In the genomic region with DNA sequence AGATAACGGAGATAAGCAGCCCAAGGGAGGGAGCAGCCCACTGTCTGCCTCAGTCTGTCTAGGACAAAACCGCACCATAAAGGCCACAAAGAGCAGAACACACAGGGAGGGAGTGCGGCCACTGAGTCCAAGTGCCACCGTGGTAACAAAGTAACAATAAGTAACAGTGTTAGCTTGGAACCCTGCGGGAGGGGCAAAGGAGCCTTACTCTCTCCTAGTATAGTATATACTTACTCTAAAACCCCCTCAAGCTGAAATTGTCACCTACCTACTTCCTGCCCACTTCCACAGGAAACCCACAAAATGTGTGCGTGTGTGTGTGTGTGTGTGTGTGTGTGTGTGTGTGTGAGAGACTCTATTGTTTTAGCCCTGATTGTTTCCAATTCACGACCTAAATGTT, we compare ENCODE assay signal across 19 mouse cellular contexts.
A peak's percentile ranks its signal among the peaks of the same experiment; 100 is the strongest.
DNase-seq lines count a peak whose midpoint lies in the region; ATAC-seq lines count a peak whose summit lies in the region.
"Had no signal": no experiment of that assay in that cellular context is flagged by ENCODE, and none has a peak within 500 bp of the region (broad histone marks: within the 10 kb centered on the region; RNA-seq: fewer than 3 reads in every experiment).

No protein-coding gene starts in this region.

- no peaks in the 10 kb centered on the region; the same call in 1 of the 2 replicates for H3K9me3 ChIP-seq in hindbrain, embryonic 11.5 days (ENCODE audit: control insufficient read depth, low read length)
- H3K9me3 ChIP-seq: embryonic facial prominence, embryonic 13.5 days; limb, embryonic 13.5 days had no signal

- ATAC-seq in hematopoietic stem cell, adult 5-6 weeks (replicated peaks in 1 of 2; ENCODE audit: insufficient read depth in 1 of 2, low FRiP score in 2 of 2, low TSS enrichment in 1 of 2, low read depth in 1 of 2, poor library complexity in 2 of 2, severe bottlenecking in 2 of 2): peak; percentile 77 to 90
- peak; percentile 61 for ATAC-seq in neutrophil, adult 5-6 weeks (ENCODE audit: extremely low read depth, insufficient number of reproducible peaks, low FRiP score, poor library complexity, severe bottlenecking)
- no peak for ATAC-seq in hindbrain, embryonic 11.5 days (ENCODE audit: low FRiP score)
- ATAC-seq: liver, postnatal 0 days had no signal

- peak; percentile 61 for DNase-seq in testis, postnatal 14 days (ENCODE audit: low spot score)
- no peak for DNase-seq in testis, postnatal 10 days (ENCODE audit: low spot score)
- peak; percentile 70 for DNase-seq in thymus, postnatal 4 days
- no peak for DNase-seq in frontal cortex, postnatal 14 days (ENCODE audit: low spot score in 2 of 2)
- DNase-seq in hindbrain, embryonic 11.5 days (ENCODE audit: low spot score): no peak
- DNase-seq in heart, adult 8-10 months (ENCODE audit: low spot score): no peak
- DNase-seq: adrenal gland, postnatal 36 days; cerebellum, postnatal 36 days; heart, adult 2 months; heart, postnatal 36 days; kidney, adult 18-20 months; liver, postnatal 0 days; lung, postnatal 4 days; right cerebral cortex, postnatal 25 days had no signal

- H3K4me3 ChIP-seq in hindbrain, embryonic 11.5 days (ENCODE audit: low read depth, low read length): no peak overlapping the region
- H3K4me3 ChIP-seq: embryonic facial prominence, embryonic 13.5 days; heart, adult 2 months; left cerebral cortex, adult 2 months; limb, embryonic 13.5 days had no signal

- H3K4me1 ChIP-seq in hindbrain, embryonic 11.5 days (replicated peaks; ENCODE audit: control insufficient read depth, insufficient read depth, low read length): peaks cover 5% of the 10 kb centered on the region; the same call in 1 of the 2 replicates

- no peak overlapping the region for H3K4me2 ChIP-seq in hindbrain, embryonic 11.5 days (replicated peaks; ENCODE audit: low read depth, low read length)
- H3K4me2 ChIP-seq: embryonic facial prominence, embryonic 13.5 days; limb, embryonic 13.5 days had no signal

- no peak overlapping the region for H3K9ac ChIP-seq in hindbrain, embryonic 11.5 days (ENCODE audit: low read depth, low read length)
- H3K9ac ChIP-seq: embryonic facial prominence, embryonic 13.5 days; limb, embryonic 13.5 days; liver, postnatal 0 days had no signal

- H3K27me3 ChIP-seq in hindbrain, embryonic 11.5 days (ENCODE audit: control insufficient read depth, insufficient read depth, low read length): no peaks in the 10 kb centered on the region
- H3K27me3 ChIP-seq: embryonic facial prominence, embryonic 13.5 days; limb, embryonic 13.5 days had no signal

- WGBS in hindbrain, embryonic 11.5 days: 32% methylated on average over 7 of the region's 7 CpGs

- no peaks in the 10 kb centered on the region for H3K36me3 ChIP-seq in hindbrain, embryonic 11.5 days (ENCODE audit: control insufficient read depth, insufficient read depth, low read length)
- H3K36me3 ChIP-seq: embryonic facial prominence, embryonic 13.5 days; limb, embryonic 13.5 days had no signal

- H3K27ac ChIP-seq in hindbrain, embryonic 11.5 days (ENCODE audit: low read depth, low read length): no peak overlapping the region
- H3K27ac ChIP-seq: embryonic facial prominence, embryonic 13.5 days; heart, adult 2 months; left cerebral cortex, adult 2 months; limb, embryonic 13.5 days had no signal

Comparison
In these comparisons a context has a peak if more than half of its experiments do, and no peak if none do; other contexts are left out.
1. DNase-seq: peak in testis, postnatal 14 days (single experiment) and thymus, postnatal 4 days (single experiment); none in testis, postnatal 10 days (single experiment), frontal cortex, postnatal 14 days (0 of 2), hindbrain, embryonic 11.5 days (single experiment) and heart, adult 8-10 months (single experiment).